Comparison of ENCODE assay signal across 8 mouse cellular contexts in the genomic region with DNA sequence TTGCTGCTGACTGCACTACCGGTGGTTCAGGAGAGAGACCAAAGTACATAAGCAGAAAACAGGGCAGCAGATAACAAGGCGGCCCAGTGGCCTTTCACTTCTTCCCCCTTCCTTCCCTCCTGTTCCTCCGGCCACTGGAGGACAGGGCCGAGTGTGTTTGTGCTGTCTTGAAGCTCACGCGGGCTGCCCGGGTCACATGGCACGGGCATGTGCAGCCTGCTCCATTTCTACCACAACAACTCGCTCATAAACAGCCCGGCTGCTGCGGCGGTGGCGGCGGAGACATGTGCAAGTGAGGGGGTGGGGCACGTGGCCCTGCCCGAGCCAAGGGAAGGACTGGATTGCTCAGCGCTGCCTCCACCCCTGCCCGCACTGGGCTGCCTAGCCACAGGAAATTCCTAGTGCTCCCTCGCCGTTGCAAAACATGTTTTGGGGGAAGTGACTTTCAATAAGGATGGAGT. TPM values are rescaled to one million over a fixed set of nuclear protein-coding genes. Genes with fewer than 3 reads are reported as not detected.
DNase-seq lines count a peak whose midpoint lies in the region; ATAC-seq lines count a peak whose summit lies in the region.

No protein-coding gene starts in this region.

- H3K27me3 ChIP-seq in hindbrain, embryonic 14.5 days (ENCODE audit: control insufficient read depth, insufficient read depth, low read length) = no peaks in the 10 kb centered on the region

- H3K27ac ChIP-seq in hindbrain, embryonic 14.5 days = peak overlapping the region; percentile 73

- under 1% methylated on average over 20 of the region's 20 CpGs for WGBS in hindbrain, embryonic 14.5 days

- H3K9me3 ChIP-seq in hindbrain, embryonic 14.5 days (ENCODE audit: control insufficient read depth, low read length) = no peaks in the 10 kb centered on the region

- no peaks in the 10 kb centered on the region for H3K36me3 ChIP-seq in hindbrain, embryonic 14.5 days (replicated peaks; ENCODE audit: control insufficient read depth, insufficient read depth)

- H3K4me1 ChIP-seq in hindbrain, embryonic 14.5 days (replicated peaks; ENCODE audit: control insufficient read depth, insufficient read depth, low read length) = peaks cover 46% of the 10 kb centered on the region

- peak overlapping the region; percentile 45 for H3K9ac ChIP-seq in hindbrain, embryonic 14.5 days

- peak overlapping the region; percentile 44 for H3K4me2 ChIP-seq in hindbrain, embryonic 14.5 days (replicated peaks)

- ATAC-seq in hindbrain, embryonic 14.5 days (ENCODE audit: low FRiP score) = peak; percentile 41

- H3K4me3 ChIP-seq in hindbrain, embryonic 14.5 days (replicated peaks; ENCODE audit: low read length) = no peak overlapping the region

- peak; percentile 97 for DNase-seq in NIH3T3 (ENCODE audit: low read depth)
- DNase-seq in cerebellum, postnatal 25 days = peak; percentile 97 to 98
- DNase-seq in frontal cortex, postnatal 36 days (ENCODE audit: low spot score in 2 of 2) = peak; percentile 96 to 99
- no peak for DNase-seq in hindbrain, embryonic 14.5 days (ENCODE audit: low spot score)
- DNase-seq in layer of hippocampus, postnatal 36 days = peak; percentile 95 to 97
- DNase-seq in lung, postnatal 14 days = peak; percentile 93
- peak; percentile 98 for DNase-seq in right cerebral cortex, adult 18-20 months
- peak; percentile 96 for DNase-seq in urinary bladder, adult 2 months (ENCODE audit: low spot score)

RNA-seq across cellular contexts. Expression of a gene that starts 8.1 kb away (rescaled TPM):
- polyA plus RNA-seq in hindbrain, embryonic 14.5 days (2014; fragmentation: Nextera tagmentation; extraction: Ambion mirVana) = 3.4 and 4.1 TPM in 2 replicates
- total RNA-seq in layer of hippocampus, postnatal 36 days (2021) = 10 to 100 TPM; 59.1 to 78.4 TPM
- 119 and 219 TPM in 2 replicates for polyA plus RNA-seq in urinary bladder, adult 2 months (2012; rRNA removed)

RNA-seq across cellular contexts. Expression of a gene that starts 12.1 kb away (rescaled TPM):
- 23.6 and 24.1 TPM in 2 replicates for polyA plus RNA-seq in hindbrain, embryonic 14.5 days (2014; fragmentation: Nextera tagmentation; extraction: Ambion mirVana)
- 100 to 1,000 TPM; 185 to 187 TPM for total RNA-seq in layer of hippocampus, postnatal 36 days (2021)
- 57.0 and 58.7 TPM in 2 replicates for polyA plus RNA-seq in urinary bladder, adult 2 months (2012; rRNA removed)

RNA-seq across cellular contexts. Expression of a gene that starts 21.4 kb away (rescaled TPM):
- 49.3 and 57.4 TPM in 2 replicates for polyA plus RNA-seq in hindbrain, embryonic 14.5 days (2014; fragmentation: Nextera tagmentation; extraction: Ambion mirVana)
- 10 to 100 TPM; 52.2 to 61.2 TPM for total RNA-seq in layer of hippocampus, postnatal 36 days (2021)
- polyA plus RNA-seq in urinary bladder, adult 2 months (2012; rRNA removed) = 24.7 and 29.5 TPM in 2 replicates

RNA-seq across cellular contexts. Expression of a gene that starts 42.8 kb away (rescaled TPM):
- polyA plus RNA-seq in hindbrain, embryonic 14.5 days (2014; fragmentation: Nextera tagmentation; extraction: Ambion mirVana) = 165 and 181 TPM in 2 replicates
- total RNA-seq in layer of hippocampus, postnatal 36 days (2021) = 100 to 1,000 TPM; 956 to 985 TPM
- 62.2 and 88.1 TPM in 2 replicates for polyA plus RNA-seq in urinary bladder, adult 2 months (2012; rRNA removed)

RNA-seq across cellular contexts. Expression of a gene that starts 53.3 kb away (rescaled TPM):
- polyA plus RNA-seq in hindbrain, embryonic 14.5 days (2014; fragmentation: Nextera tagmentation; extraction: Ambion mirVana) = 12.0 and 12.9 TPM in 2 replicates
- 100 to 1,000 TPM; 204 to 218 TPM for total RNA-seq in layer of hippocampus, postnatal 36 days (2021)
- polyA plus RNA-seq in urinary bladder, adult 2 months (2012; rRNA removed) = 56.6 and 66.4 TPM in 2 replicates

Comparison
In these comparisons a context has a peak if more than half of its experiments do, and no peak if none do; other contexts are left out.
1. RNA of a gene that starts 8.1 kb away (polyA plus RNA-seq): 119 to 219 TPM in urinary bladder, adult 2 months; 3.4 to 4.1 TPM in hindbrain, embryonic 14.5 days; every median in the first group is over 10 times any median in the second.